Mouse (Mus musculus): ENCODE measurements around the gene Tgfa. TPM values are rescaled to one million over a fixed set of nuclear protein-coding genes. Genes with fewer than 3 reads are reported as not detected.
A peak's percentile ranks its signal among the peaks of the same experiment; 100 is the strongest.

Tgfa gene
- polyA plus RNA-seq, 1 experiment, result 16.1 TPM

GRCm38 (mm10) chr6:86314011-86314410, 119.0 kb downstream of the Tgfa start:
- no peak for DNase-seq
- Histone ChIP-seq H3K4me1 (ENCODE audit: control insufficient read depth, insufficient read depth, low read length) (peaks cover 2% of the 10 kb centered on the region; the same call in 1 of the 2 replicates), H3K4me3 (replicated peaks; ENCODE audit: insufficient read depth, low read depth, low read length) (no peak overlapping the region), H3K27ac (ENCODE audit: insufficient read depth, low read length) (no peak overlapping the region), H3K27me3 (ENCODE audit: control insufficient read depth, insufficient read depth, low read length) (no peaks in the 10 kb centered on the region)
- TF ChIP-seq CTCF (IDR thresholded peaks at IDR 0.05; ENCODE audit: borderline replicate concordance, insufficient read depth, low read depth, low read length) (no peak), POLR2A (IDR thresholded peaks at IDR 0.05; ENCODE audit: borderline replicate concordance, insufficient read depth, low read length) (no peak)
- WGBS, result 94% methylated on average over 1 of the region's 1 CpGs

- peaks cover 3% of the 10 kb centered on the region; the same call in 1 of the 2 replicates for H3K4me1 ChIP-seq (ENCODE audit: control insufficient read depth, insufficient read depth, low read length)
- H3K27ac ChIP-seq (ENCODE audit: insufficient read depth, low read length), result no peak overlapping the region
- TF ChIP-seq CTCF (IDR thresholded peaks at IDR 0.05; ENCODE audit: borderline replicate concordance, insufficient read depth, low read depth, low read length) (no peak), POLR2A (IDR thresholded peaks at IDR 0.05; ENCODE audit: borderline replicate concordance, insufficient read depth, low read length) (no peak)
- H3K4me3 ChIP-seq (replicated peaks; ENCODE audit: insufficient read depth, low read depth, low read length), result no peak overlapping the region
- no peak for DNase-seq
- 11% methylated on average over 1 of the region's 1 CpGs for WGBS
- H3K27me3 ChIP-seq (ENCODE audit: control insufficient read depth, insufficient read depth, low read length), result no peaks in the 10 kb centered on the region
These were observed 122.0 kb downstream of the Tgfa start for GRCm38 (mm10) chr6:86317066-86317465.

- Histone ChIP-seq H3K4me1 (ENCODE audit: control insufficient read depth, insufficient read depth, low read length) (peaks cover 3% of the 10 kb centered on the region; the same call in 1 of the 2 replicates), H3K27me3 (ENCODE audit: control insufficient read depth, insufficient read depth, low read length) (no peaks in the 10 kb centered on the region), H3K4me3 (replicated peaks; ENCODE audit: insufficient read depth, low read depth, low read length) (no peak overlapping the region), H3K27ac (ENCODE audit: insufficient read depth, low read length) (no peak overlapping the region)
- WGBS, result 67% methylated on average over 4 of the region's 4 CpGs
- DNase-seq, result peak; percentile 30 to 49
- no peak for TF ChIP-seq CTCF (IDR thresholded peaks at IDR 0.05; ENCODE audit: borderline replicate concordance, insufficient read depth, low read depth, low read length)
- no peak for TF ChIP-seq POLR2A (IDR thresholded peaks at IDR 0.05; ENCODE audit: borderline replicate concordance, insufficient read depth, low read length)
These were observed 123.8 kb downstream of the Tgfa start for GRCm38 (mm10) chr6:86318855-86319254.

GRCm38 (mm10) chr6:86322031-86322563, 127.1 kb downstream of the Tgfa start:
- Histone ChIP-seq H3K27ac (ENCODE audit: insufficient read depth, low read length) (no peak overlapping the region), H3K4me1 (ENCODE audit: control insufficient read depth, insufficient read depth, low read length) (peaks cover 3% of the 10 kb centered on the region; the same call in 1 of the 2 replicates), H3K27me3 (ENCODE audit: control insufficient read depth, insufficient read depth, low read length) (no peaks in the 10 kb centered on the region), H3K4me3 (replicated peaks; ENCODE audit: insufficient read depth, low read depth, low read length) (no peak overlapping the region)
- 79% methylated on average over 5 of the region's 5 CpGs for WGBS
- no peak for TF ChIP-seq POLR2A (IDR thresholded peaks at IDR 0.05; ENCODE audit: borderline replicate concordance, insufficient read depth, low read length)
- TF ChIP-seq CTCF (IDR thresholded peaks at IDR 0.05; ENCODE audit: borderline replicate concordance, insufficient read depth, low read depth, low read length), result no peak
- DNase-seq, result no peak

- no peak for DNase-seq
- Histone ChIP-seq H3K27me3 (ENCODE audit: control insufficient read depth, insufficient read depth, low read length) (no peaks in the 10 kb centered on the region), H3K4me1 (ENCODE audit: control insufficient read depth, insufficient read depth, low read length) (peaks cover 3% of the 10 kb centered on the region; the same call in 1 of the 2 replicates), H3K27ac (ENCODE audit: insufficient read depth, low read length) (no peak overlapping the region), H3K4me3 (replicated peaks; ENCODE audit: insufficient read depth, low read depth, low read length) (no peak overlapping the region)
- TF ChIP-seq POLR2A (IDR thresholded peaks at IDR 0.05; ENCODE audit: borderline replicate concordance, insufficient read depth, low read length) (no peak), CTCF (IDR thresholded peaks at IDR 0.05; ENCODE audit: borderline replicate concordance, insufficient read depth, low read depth, low read length) (no peak)
- WGBS, result 84% methylated on average over 9 of the region's 9 CpGs
These were observed 128.0 kb downstream of the Tgfa start for GRCm38 (mm10) chr6:86322991-86323390.

- Histone ChIP-seq H3K27ac (ENCODE audit: insufficient read depth, low read length) (no peak overlapping the region), H3K4me1 (ENCODE audit: control insufficient read depth, insufficient read depth, low read length) (no peaks in the 10 kb centered on the region; the same call in 1 of the 2 replicates), H3K4me3 (replicated peaks; ENCODE audit: insufficient read depth, low read depth, low read length) (no peak overlapping the region), H3K27me3 (ENCODE audit: control insufficient read depth, insufficient read depth, low read length) (no peaks in the 10 kb centered on the region; the same call in 1 of the 2 replicates)
- 81% methylated on average over 3 of the region's 3 CpGs for WGBS
- DNase-seq, result no peak
- no peak for TF ChIP-seq POLR2A (IDR thresholded peaks at IDR 0.05; ENCODE audit: borderline replicate concordance, insufficient read depth, low read length)
- TF ChIP-seq CTCF (IDR thresholded peaks at IDR 0.05; ENCODE audit: borderline replicate concordance, insufficient read depth, low read depth, low read length), result no peak
These were observed 129.4 kb downstream of the Tgfa start for GRCm38 (mm10) chr6:86324400-86324799.

Other genes with a start within 250 kb of the Tgfa start
- gene Dusp11, start 233.6 kb upstream of the Tgfa start, polyA plus RNA-seq (2012; rRNA removed), result 143 and 150 TPM in 2 replicates
- not detected in 2 replicates for gene Figla, start 179.1 kb upstream of the Tgfa start, polyA plus RNA-seq (2012; rRNA removed)
- gene Add2, start 166.5 kb upstream of the Tgfa start, polyA plus RNA-seq (2012; rRNA removed), result 54.9 and 56.2 TPM in 2 replicates
- 22.4 and 22.6 TPM in 2 replicates for gene Fam136a, start 170.4 kb downstream of the Tgfa start, polyA plus RNA-seq (2012; rRNA removed)
- gene Snrpg, start 176.1 kb downstream of the Tgfa start, polyA plus RNA-seq (2012; rRNA removed), result 62.2 and 74.2 TPM in 2 replicates
- gene Pcyox1, start 201.9 kb downstream of the Tgfa start, polyA plus RNA-seq (2012; rRNA removed), result 59.5 and 61.1 TPM in 2 replicates
- gene Tia1, start 209.0 kb downstream of the Tgfa start, polyA plus RNA-seq (2012; rRNA removed), result 119 and 133 TPM in 2 replicates
- gene Gm44790, start 231.4 kb downstream of the Tgfa start, polyA plus RNA-seq (2012; rRNA removed), result 0.82 and 1.1 TPM in 2 replicates
- gene C87436, start 243.2 kb downstream of the Tgfa start, polyA plus RNA-seq (2012; rRNA removed), result 24.3 and 25.3 TPM in 2 replicates

All from cerebellum, adult 2 months (tissue).